Mouse (Mus musculus) G1E (cell line): ENCODE measurements around the gene Acp5.

Experiments used
- CTCF ChIP-seq: IDR thresholded peaks from 2 replicates; pipeline ENCODE4 v1.5.1; 2012; ENCODE audit warnings: low read depth, low read length, inconsistent platforms, mixed read lengths
- GATA1 ChIP-seq: IDR thresholded peaks from 2 replicates; pipeline ENCODE4 v1.6.1; 2012; ENCODE audit warnings: borderline replicate concordance, low read length, inconsistent platforms, mixed read lengths
- POLR2AphosphoS5 ChIP-seq: IDR thresholded peaks from 2 replicates; pipeline ENCODE4 v1.6.1; 2012; ENCODE audit warnings: low read depth, low read length, inconsistent platforms; ENCODE audit not compliant: insufficient replicate concordance
- TAL1 ChIP-seq: conservative IDR thresholded peaks from 2 replicates; pipeline ENCODE4 v1.6.1; 2012; ENCODE audit warnings: low read depth, low read length, inconsistent platforms, mixed read lengths

DNA sequence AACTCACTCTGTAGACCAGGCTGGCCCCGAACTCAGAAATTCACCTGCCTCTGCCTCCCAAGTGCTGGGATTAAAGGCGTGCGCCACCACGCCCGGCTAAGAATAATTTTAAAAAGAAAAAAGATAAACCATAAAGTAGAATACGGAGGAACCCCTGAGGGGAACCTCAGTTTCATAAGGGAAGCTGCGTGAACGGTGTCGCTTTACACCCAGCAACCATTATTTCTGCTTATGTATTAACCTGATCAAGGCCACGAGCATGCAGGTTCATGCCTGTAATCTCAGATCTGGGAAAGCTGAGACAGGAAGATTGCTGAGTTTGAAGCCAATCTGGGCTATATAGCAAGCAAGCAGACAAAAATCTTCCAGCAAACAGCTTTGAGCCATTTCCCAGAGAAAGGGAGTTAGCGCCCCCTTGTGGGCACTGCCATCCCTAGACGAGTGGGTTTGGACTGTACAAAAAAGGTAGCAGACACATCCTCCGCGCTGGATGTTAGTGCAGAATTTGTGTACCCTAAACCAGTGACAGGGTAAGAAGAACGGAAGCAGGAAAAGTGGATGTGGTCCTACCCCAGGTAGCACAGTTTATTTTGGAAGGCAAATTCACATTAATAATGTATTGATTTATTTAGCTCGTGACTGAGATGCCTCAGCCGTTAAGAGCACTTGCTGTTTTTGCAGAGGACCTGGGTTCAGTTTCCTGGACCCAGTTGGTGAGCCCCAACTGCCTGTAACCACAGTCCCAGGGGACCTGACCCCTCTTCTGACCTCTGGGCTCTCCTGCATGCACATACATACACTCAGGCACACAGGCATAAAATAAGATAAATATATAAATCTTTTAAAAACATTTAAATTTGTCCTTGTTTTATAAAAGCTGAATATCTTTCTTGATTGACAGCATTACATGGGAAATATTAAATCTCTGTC is 7.9 kb upstream of the Acp5 start:
- TF ChIP-seq CTCF = peak; percentile 88
- no peak for TF ChIP-seq GATA1
- no peak for TF ChIP-seq POLR2AphosphoS5
- no peak for TF ChIP-seq TAL1
